Mouse (Mus musculus) frontal cortex, postnatal 25 days (tissue): ENCODE measurements at regions not wholly inside any gene's neighbourhood (a gene's known extent, or its start where the extent isn't known, plus 50 kb on each side); places are given as distances from the start of the nearest gene placed in this dataset.

ENCODE experiments used
- DNase-seq, 2 experiments: peaks; one replicate each; pipeline ENCODE4 v3.0.0; 2022; ENCODE audit warnings: low spot score in 2 of 2

DNA sequence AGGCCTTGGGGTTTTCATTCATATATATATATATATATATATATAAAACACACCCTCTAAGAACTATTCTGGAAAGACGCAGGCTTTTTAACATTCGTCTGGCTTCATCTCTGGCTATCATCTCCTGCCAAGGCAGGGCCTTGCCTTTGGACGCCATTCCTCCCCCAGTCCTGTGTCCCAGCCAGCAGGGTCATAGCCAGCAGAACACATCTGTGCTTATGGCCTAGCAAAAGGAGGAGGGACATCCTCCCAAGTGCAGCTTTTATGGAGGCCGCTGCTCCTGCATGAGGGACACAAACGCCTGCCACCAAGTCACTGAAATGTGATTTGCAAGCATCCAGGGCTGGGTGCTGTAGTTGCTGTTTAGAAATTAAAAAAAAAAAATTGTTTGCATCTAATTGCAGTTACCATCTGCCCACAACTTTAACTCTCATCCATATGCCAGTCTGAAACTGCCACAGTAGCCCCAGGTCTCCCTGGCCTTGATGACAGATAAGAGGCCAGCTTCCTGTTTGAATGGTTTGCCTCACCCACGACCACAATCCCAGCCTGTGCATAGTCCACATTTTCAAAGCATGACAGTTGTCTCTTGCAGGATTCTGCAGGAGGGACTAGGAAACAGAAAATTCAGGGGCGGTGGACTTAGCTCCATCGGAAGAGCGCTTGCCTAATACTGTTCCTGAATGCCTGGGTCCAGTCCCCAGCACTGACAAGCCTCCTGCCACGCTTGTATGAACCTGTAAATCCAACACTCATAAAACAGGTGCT is 108.7 kb downstream of the Dyrk2 start:
- no peak for DNase-seq

DNA sequence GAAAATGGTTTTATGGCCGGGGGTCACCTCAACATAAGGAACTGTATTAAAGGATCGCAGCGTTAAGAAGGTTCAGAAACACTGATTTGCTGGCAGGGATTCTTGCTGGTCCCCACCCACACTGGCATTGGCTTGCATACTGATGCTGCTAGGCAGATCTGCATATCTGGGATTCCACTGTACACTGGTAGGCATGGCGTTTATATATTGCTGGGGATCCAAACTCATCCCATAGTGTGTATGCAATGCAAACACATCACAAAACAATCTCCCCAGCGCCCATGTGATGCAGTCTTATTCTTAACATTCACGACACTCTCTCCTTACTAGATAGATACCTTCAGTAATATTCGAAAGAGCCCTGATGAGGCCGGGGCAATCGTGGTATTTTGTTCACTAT is 105.0 kb downstream of the Dyrk2 start:
- DNase-seq, result no peak

DNA sequence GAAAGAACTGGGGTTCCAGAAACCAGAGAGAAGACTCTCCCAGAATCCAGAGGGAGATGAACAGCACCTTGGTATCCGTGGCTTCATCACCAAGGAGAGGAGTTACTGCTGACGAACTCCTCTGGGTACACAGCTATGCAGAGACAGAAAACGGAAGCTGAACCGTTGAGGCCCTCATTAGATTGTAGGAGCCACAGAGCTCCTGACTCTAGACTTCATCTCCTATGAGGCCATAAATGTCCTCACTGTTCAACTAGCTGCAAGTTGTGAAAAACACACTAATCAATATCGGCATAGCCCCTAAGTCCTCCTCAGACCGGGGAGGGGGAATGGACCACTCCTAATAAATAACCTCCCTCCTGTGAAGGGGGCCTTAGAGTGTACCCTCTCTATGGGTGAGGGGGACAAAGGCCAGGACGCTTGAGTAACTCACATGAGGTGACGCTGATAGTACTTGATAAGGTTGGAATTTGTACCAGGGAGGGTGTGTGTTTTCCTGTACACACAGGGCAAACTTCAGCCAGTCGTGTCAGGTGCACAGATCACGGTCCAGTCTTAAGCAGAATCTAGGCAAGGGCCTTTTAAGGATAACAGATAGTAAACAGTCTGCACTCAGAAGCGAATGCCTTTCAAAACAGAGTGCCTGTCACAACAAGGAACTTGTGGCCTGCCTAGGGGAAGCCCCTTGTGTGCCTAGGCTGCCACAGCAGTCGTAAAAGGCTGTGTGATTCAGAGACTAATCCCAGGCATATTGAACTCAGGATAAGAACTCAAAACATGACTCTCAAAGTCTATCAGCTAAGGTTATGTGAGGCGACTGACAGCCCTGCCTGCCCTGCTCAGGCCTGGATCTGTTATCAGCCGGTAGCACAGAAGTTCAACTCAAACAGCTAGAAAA is 104.2 kb downstream of the Dyrk2 start:
- DNase-seq, result no peak

DNA sequence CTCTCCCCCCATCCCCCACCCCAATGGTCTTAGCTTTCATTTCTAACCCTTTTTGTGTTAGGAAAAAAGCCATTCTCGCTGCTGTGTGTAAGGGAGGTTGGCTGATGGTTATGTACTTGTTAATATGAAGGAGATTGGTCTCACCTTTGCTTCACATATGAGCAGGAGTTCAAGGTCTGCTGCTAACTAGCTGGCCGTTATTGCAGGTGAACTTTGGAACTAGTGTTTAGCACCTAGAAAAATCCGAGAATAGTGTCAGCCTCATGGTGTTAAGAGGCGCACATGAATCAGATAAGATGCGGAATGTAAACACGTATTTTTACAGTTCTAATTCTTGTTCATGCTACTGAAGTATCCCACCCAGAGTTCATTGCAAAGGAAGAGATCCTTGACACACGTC is 103.2 kb downstream of the Dyrk2 start:
- DNase-seq, result no peak

DNA sequence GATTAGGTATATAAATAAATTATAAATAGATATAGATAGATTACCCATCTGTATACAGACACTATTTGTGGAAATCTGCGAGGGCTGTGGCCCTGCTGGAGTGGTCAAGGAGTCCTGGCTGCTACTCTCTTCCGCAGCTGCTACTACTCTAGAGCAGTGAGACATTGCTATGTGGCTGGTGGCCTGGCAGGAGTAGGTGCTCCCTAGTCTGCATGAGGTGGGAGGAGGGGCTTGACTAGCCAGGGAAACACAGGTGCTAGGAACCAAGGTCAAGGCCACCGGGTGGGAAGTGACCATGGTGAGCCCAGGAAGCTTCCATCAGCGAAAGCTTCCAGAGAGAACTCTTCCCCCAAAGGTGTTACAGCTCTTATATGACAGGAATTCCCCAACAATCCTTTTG is 100.3 kb downstream of the Dyrk2 start:
- DNase-seq, result no peak

DNA sequence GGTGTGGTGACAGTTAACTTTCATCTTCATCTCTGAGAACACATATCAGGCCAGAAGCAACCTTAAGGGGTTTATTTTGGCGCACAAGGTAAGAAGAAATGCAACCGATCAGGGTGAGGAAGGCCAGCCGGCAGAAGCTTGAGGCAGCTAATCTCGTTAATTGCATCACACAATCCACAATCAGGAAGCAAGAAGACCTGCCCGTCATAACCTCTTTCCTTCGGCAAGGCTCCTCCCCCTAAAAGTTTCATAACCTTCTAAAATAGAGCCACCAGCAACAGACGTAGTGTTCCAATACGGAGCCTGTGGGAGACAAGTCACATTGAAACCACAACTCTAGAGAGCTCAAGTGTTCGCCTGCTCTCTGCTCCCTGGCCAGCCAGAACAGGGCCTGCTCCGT is 91.4 kb downstream of the Dyrk2 start:
- no peak for DNase-seq

DNA sequence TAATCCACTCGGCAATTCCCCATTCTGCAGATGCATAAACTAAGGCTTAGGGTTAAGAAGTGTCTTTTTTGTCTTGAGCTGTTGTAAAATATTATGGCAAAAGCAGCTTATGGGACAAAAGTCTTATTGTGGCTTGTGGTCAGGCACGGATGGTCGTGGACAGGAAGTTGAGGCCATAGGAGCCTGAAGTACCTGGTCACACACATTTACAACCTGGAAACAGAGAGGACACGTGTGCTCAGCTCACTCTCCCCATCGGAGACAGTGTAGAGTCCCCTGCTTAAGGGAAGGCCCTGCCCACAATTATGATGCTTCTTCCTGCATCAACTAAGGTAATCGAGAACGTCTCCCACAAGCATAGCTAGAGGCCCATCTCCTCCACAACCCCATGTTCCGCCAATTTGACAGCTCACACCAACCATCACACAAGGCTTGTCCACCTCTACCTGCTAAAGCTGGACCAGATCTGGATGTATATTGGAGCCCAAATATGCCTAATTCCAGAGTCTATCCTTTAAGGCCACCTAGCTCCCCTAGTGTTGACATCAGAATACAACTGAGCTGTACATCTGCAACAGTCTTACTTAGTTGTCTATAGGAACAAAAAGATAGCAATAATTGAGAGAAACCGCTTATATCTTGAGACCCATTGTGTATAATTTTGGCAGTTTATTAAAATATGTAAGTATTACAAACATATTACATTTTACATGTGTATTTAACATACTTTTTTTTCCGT is 89.0 kb downstream of the Dyrk2 start:
- no peak for DNase-seq

DNA sequence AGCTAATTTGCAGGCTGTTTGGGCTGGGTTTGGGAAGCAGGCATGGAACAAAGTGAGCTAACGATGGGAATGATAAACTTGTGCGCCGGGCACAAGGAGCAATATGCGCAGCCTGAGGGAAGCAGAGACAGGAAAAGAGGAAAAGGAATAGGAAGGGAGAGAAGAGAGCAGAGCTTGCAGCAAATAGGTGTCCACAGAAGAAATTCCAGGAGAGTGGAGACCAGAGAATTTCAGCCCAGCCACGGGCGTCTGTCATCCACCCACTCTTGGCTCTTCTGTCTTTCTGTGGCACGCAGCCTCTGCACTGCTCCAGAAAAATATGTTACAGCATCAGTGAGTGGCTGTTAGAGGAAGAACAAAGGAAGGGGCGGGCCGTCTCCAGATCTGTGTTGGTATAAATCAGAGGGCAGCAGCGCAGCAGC is 88.2 kb downstream of the Dyrk2 start:
- peak in 1 of 2 experiments; percentile 19 for DNase-seq

DNA sequence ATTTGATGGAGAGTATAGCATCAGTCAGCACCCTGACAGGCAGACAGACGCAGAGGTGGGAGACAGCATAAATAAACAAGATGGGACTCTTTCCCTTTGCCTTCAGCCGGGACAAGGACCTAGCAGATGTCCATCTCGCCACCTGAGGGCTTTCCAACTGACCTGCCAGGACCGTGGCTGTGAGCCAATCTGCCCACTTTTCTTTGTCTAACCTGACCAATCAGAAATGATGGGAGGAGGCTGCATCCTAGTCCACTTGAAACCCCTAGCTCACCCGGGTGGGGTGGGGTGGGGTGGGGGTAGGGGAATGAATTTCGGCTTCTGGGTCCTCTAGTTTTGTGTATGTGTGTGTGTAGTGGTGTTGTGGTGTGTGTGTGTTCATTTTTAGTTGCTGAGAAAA is 87.4 kb downstream of the Dyrk2 start:
- no peak for DNase-seq

DNA sequence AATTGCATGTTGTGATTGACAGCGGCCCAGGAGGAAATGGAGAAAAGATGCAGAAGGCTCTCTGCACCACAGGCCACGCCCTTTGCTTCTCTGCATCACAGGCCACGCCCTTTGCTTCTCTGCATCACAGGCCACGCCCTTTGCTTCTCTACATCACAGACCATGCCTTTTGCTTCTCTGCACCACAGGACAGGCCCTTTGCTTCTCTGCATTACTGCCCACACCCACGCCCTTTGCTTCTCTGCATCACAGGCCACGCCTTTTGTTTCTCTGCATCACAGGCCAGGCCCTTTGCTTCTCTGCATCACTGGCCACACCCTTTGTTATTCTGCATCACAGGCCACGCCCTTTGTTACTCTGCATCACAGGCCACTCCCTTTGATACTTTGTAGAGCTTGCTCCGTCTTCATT is 82.7 kb downstream of the Dyrk2 start:
- no peak for DNase-seq

DNA sequence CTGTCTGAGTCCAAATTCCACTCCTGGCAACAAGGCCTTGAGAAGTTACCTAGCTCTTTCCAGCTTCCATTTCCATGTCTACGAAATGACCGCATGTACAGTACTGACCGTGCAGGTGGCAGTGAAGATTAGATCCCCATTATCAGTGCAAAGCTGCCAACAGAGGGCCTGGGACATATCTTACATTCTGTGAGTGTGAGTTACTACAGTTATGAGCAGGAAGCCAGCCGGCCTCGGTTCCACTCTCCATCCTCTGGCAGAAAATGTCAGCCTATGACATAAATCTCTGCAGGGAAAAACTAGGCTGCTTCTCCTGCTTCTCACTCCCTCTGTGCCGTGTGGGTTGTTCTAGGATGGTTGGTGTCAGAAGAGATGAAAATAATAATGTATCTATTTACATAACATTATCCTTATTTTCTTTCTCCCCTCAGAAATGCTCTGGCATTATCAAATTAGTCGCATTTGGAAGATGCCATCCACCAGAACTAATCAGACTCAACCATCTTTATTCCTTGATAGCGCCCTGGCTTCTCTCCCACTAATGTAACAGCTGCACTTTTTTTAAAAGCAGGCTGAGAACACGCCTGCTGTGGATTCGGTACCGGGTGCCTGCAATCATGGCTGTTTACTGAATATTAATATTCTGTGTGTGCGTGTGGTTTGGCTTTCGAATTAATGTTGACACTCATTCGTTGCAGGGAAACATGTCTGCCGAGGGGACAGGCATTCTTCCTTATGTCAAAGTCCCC is 77.5 kb downstream of the Dyrk2 start:
- DNase-seq, result no peak

DNA sequence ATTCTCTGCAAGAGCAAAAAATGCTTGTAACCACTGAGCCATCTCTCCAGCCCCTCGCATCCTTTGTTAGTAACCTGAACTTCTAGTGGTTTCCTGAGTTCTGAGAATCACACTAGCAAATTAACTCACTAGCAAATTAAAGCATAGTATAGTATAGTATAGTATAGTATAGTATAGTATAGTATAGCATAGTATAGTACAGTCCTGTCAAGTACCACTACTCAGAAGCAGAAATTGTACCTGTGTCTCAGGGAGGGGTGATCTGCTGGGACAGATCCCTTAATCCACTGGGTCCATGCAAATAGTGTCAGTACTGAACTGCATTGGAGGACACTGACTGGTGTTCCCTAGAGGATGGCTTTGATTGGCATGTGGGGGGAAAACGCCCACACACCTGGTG is 76.2 kb downstream of the Dyrk2 start:
- no peak for DNase-seq

DNA sequence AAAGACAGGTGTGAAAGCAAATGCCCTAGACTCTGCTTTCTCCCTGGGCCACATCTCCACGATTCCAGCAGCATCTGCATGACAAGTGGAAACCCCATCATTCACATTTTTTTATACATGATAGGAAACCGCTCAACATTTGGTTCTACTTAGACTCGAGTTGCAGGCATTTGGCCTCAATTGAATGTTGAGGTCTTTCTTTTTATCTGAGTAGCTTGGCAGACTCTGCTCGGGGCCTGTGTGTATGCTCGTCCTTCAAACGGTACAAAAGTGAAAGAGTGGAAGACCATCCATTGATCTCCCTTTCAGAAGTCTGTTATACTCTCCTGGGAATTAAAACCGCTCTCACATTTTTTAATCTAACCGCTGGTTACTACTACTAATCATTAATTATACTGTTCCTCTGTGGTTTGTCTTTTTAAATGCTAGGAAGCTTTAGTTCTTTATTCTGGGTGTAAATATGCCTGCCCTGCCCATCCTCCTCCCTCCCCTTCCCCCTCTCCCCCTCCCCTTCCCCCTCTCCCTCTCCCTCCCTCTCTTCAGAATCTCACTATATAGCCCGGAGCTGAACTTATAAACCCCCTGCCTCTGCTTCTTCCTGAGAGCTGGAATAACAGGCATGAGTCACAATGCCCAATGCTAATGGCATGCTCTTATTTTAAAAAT is 75.5 kb downstream of the Dyrk2 start:
- no peak for DNase-seq

DNA sequence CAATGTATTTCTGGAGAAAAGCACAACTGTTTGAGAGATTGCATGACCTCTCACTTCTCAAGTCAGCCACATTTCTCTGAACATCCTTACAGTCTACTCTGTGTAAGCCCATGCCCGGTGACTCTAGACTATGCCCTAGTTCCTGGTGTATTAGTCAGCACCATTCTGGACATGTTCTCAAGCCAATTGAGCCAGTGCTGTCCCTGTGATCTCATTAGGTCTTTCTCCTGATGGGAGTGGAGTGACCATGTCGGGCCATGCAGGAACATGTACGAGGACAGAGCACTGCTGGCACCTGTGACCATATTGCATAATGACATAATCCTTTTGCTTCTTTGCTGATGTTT is 75.0 kb downstream of the Dyrk2 start:
- DNase-seq, result no peak

DNA sequence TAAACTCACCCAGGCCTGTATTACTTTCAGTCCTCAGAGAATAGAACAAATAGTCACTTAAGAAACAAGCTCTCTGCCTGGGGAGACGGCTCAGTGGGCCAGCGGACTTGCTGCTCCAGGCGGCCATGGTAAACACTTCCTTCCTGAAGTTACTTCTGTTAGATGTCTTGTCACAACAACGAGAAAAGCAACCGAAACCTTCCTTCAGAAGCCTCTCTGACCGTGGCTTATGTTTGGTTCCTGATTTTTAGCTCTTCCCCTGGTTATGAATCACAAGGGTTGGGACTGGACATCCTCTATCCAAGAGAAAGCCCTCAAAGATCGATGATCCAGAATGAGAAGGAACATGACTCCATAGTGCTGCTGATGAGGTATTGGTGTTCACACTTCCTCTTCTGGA is 73.5 kb downstream of the Dyrk2 start:
- DNase-seq, result no peak

DNA sequence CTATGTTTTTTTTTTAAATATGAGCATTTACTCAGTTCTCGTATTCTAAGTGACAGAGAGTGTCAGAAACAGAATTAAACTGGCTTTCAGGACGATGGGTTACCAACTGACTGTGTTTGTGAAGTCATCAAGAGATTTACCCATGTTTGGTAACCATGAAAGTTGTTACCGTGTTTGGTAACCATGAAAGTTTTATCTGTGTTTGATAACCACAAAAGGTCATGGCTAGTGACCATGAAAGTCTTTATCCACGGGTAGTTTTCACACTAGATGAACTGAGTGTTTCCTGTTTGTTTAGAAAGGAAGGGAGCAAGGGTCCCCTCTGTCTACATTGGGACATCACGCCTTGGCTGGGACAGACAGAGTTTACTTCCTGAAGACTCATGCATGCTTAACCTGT is 72.8 kb downstream of the Dyrk2 start:
- no peak for DNase-seq

DNA sequence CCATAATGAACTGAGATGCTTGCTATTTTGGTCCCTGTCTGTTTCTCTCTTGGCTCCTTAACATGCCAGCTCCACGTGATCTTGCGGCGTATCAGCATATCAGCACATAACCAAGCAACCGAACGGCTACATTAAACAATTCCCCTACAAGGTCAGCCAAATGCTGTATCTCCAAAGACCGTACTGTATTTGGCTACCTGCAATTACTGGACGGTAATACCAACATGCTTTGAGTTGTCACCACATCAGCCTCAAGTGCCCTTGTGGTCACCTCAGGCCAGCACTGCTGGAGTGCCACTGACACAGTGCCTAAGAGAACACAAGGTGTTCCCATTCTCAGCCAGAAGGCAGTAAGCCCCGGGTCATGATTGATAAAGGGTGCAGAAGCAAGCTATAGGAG is 70.2 kb downstream of the Dyrk2 start:
- no peak for DNase-seq

DNA sequence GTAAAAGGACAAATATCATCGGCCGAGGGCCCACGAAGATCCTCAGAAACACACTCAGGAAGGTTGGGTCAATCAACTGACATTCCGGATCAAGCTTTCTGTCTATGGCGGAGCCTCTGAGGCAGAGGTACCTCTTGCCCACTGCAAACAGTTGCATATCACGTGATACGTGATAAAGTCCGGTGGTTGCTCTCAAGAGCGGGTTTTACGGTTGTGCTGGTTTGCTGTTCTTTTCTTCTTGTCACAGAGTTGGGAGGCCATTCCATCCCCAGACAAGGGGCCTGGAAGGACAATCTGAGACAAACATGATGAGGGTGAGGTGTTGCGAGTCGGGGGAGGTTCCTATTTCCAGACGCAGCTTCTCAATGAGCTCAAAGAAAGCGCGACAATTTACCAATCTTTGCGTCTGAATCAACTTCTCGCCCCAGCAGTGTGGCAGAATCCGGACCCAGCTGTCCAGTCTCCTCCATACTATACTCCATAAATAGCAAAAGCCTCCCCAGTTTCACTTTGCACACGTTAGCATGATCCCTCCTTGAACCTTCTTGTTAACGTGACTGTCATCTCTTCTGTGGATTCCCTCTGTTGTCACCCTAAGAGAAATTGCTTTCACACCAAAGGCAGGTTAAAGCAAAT is 66.0 kb downstream of the Dyrk2 start:
- no peak for DNase-seq

DNA sequence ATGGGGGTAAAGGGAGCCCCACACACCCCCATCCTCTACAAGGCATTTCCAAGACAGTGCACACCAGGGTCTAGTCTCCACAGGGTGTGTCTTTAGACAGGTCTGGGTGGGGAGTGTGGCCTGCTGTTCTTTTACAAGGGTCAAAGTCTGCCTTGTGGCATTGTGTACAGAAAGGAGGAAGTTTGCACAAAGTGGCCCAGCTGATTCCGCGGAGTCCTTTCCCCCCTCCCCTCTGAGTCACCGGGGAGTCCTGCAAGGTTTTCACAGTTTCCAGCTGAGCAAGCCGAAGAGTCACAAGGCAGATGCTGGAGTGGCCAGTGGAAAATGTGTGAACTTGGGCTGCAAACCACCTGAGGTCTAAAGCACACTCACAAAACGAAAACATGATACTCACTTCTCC is 65.4 kb downstream of the Dyrk2 start:
- DNase-seq, result no peak
